Mouse (Mus musculus): Measurements from ENCODE around the gene Thsd1. TPM values are rescaled to one million over a fixed set of nuclear protein-coding genes. Genes with fewer than 3 reads are reported as not detected.

The Thsd1 gene
- polyA plus RNA-seq (2012; rRNA removed) = 23.1 and 25.5 TPM in 2 replicates

- peak within 1 kb of the TSS; percentile 65 for H3K4me3 ChIP-seq (replicated peaks; ENCODE audit: extremely low read depth, low read depth, low read length)
- peak; percentile 66 for DNase-seq
- whole genome bisulfite sequencing = under 1% methylated on average over 39 of the region's 39 CpGs
- TF ChIP-seq POLR2A (IDR thresholded peaks at IDR 0.05; ENCODE audit: borderline replicate concordance, extremely low read depth, low read depth, low read length) = peak; percentile 74; the same call in 1 of the 2 replicates
- TF ChIP-seq CTCF (IDR thresholded peaks at IDR 0.05; ENCODE audit: insufficient read depth, low read length) = no peak
- peaks cover 3% of the 10 kb centered on the region; the same call in 1 of the 2 replicates for H3K4me1 ChIP-seq (ENCODE audit: control insufficient read depth, insufficient read depth, low read length)
These were observed at the start of gene Thsd1 for GRCm38 (mm10) chr8:22227061-22227877. Gene Thsd1 (plus strand): TSS chr8:22227313.

- WGBS = 3% methylated on average over 3 of the region's 3 CpGs
- DNase-seq = no peak
- peaks cover 2% of the 10 kb centered on the region; the same call in 1 of the 2 replicates for H3K4me1 ChIP-seq (ENCODE audit: control insufficient read depth, insufficient read depth, low read length)
- no peak for TF ChIP-seq CTCF (IDR thresholded peaks at IDR 0.05; ENCODE audit: insufficient read depth, low read length)
- TF ChIP-seq POLR2A (IDR thresholded peaks at IDR 0.05; ENCODE audit: borderline replicate concordance, extremely low read depth, low read depth, low read length) = no peak
- H3K4me3 ChIP-seq (replicated peaks; ENCODE audit: extremely low read depth, low read depth, low read length) = no peak overlapping the region
These were observed 42.2 kb upstream of the Thsd1 start for GRCm38 (mm10) chr8:22184884-22185283.

- peaks cover 2% of the 10 kb centered on the region; the same call in 1 of the 2 replicates for H3K4me1 ChIP-seq (ENCODE audit: control insufficient read depth, insufficient read depth, low read length)
- DNase-seq = peak; percentile 81
- peak within 1 kb of the TSS; percentile 71 for H3K4me3 ChIP-seq (replicated peaks; ENCODE audit: extremely low read depth, low read depth, low read length)
- TF ChIP-seq POLR2A (IDR thresholded peaks at IDR 0.05; ENCODE audit: borderline replicate concordance, extremely low read depth, low read depth, low read length) = no peak
- no peak for TF ChIP-seq CTCF (IDR thresholded peaks at IDR 0.05; ENCODE audit: insufficient read depth, low read length)
- WGBS = 2% methylated on average over 63 of the region's 63 CpGs
These were observed 41.4 kb upstream of the Thsd1 start, which contains the start of gene Ckap2 for GRCm38 (mm10) chr8:22185431-22186397. Gene Ckap2 (minus strand): TSS chr8:22185819.

GRCm38 (mm10) chr8:22192660-22193431 lies 34.3 kb upstream of the Thsd1 start, which contains the start of gene Vps36:
Gene Vps36 (plus strand): TSS chr8:22192809.
- WGBS = under 1% methylated on average over 73 of the region's 73 CpGs
- TF ChIP-seq CTCF (IDR thresholded peaks at IDR 0.05; ENCODE audit: insufficient read depth, low read length) = peak; percentile 69
- TF ChIP-seq POLR2A (IDR thresholded peaks at IDR 0.05; ENCODE audit: borderline replicate concordance, extremely low read depth, low read depth, low read length) = peak; percentile 61; the same call in 1 of the 2 replicates
- peak; percentile 92 for DNase-seq
- Histone ChIP-seq H3K4me1 (ENCODE audit: control insufficient read depth, insufficient read depth, low read length) (peaks cover 4% of the 10 kb centered on the region), H3K4me3 (replicated peaks; ENCODE audit: extremely low read depth, low read depth, low read length) (peak within 1 kb of the TSS; percentile 88)

- TF ChIP-seq POLR2A (IDR thresholded peaks at IDR 0.05; ENCODE audit: borderline replicate concordance, extremely low read depth, low read depth, low read length) = no peak
- TF ChIP-seq CTCF (IDR thresholded peaks at IDR 0.05; ENCODE audit: insufficient read depth, low read length) = no peak
- Histone ChIP-seq H3K4me1 (ENCODE audit: control insufficient read depth, insufficient read depth, low read length) (peaks cover 4% of the 10 kb centered on the region), H3K4me3 (replicated peaks; ENCODE audit: extremely low read depth, low read depth, low read length) (peak overlapping the region; percentile 88)
- 8% methylated on average over 12 of the region's 12 CpGs for WGBS
- no peak for DNase-seq
These were observed 33.6 kb upstream of the Thsd1 start for GRCm38 (mm10) chr8:22193432-22194010.

- 86% methylated on average over 6 of the region's 6 CpGs for WGBS
- TF ChIP-seq CTCF (IDR thresholded peaks at IDR 0.05; ENCODE audit: insufficient read depth, low read length) = no peak
- TF ChIP-seq POLR2A (IDR thresholded peaks at IDR 0.05; ENCODE audit: borderline replicate concordance, extremely low read depth, low read depth, low read length) = no peak
- no peak for DNase-seq
- H3K4me1 ChIP-seq (ENCODE audit: control insufficient read depth, insufficient read depth, low read length) = peaks cover 4% of the 10 kb centered on the region
- no peak overlapping the region for H3K4me3 ChIP-seq (replicated peaks; ENCODE audit: extremely low read depth, low read depth, low read length)
These were observed 29.2 kb upstream of the Thsd1 start for GRCm38 (mm10) chr8:22197914-22198313.

- H3K4me1 ChIP-seq (ENCODE audit: control insufficient read depth, insufficient read depth, low read length) = peaks cover under 1% of the 10 kb centered on the region
These were observed 27.6 kb upstream of the Thsd1 start for GRCm38 (mm10) chr8:22199481-22199880.

GRCm38 (mm10) chr8:22207535-22207934 lies 19.6 kb upstream of the Thsd1 start:
- TF ChIP-seq POLR2A (IDR thresholded peaks at IDR 0.05; ENCODE audit: borderline replicate concordance, extremely low read depth, low read depth, low read length) = no peak
- no peak for TF ChIP-seq CTCF (IDR thresholded peaks at IDR 0.05; ENCODE audit: insufficient read depth, low read length)
- WGBS = 48% methylated on average over 4 of the region's 4 CpGs
- no peak overlapping the region for H3K4me3 ChIP-seq (replicated peaks; ENCODE audit: extremely low read depth, low read depth, low read length)

More at GRCm38 (mm10) chr8:22199481-22199880, 27.6 kb upstream of the Thsd1 start:
- no peak overlapping the region for H3K4me3 ChIP-seq (replicated peaks; ENCODE audit: extremely low read depth, low read depth, low read length)
- WGBS = 98% methylated on average over 8 of the region's 8 CpGs
- DNase-seq = no peak
- TF ChIP-seq CTCF (IDR thresholded peaks at IDR 0.05; ENCODE audit: insufficient read depth, low read length) = no peak
- no peak for TF ChIP-seq POLR2A (IDR thresholded peaks at IDR 0.05; ENCODE audit: borderline replicate concordance, extremely low read depth, low read depth, low read length)

More at GRCm38 (mm10) chr8:22207535-22207934, 19.6 kb upstream of the Thsd1 start:
- H3K4me1 ChIP-seq (ENCODE audit: control insufficient read depth, insufficient read depth, low read length) = peaks cover 9% of the 10 kb centered on the region
- no peak for DNase-seq
